Mouse (Mus musculus) heart, embryonic 16.5 days (tissue): Measurements from ENCODE around the gene 4931409K22Rik. TPM values are rescaled to one million over a fixed set of nuclear protein-coding genes. Genes with fewer than 3 reads are reported as not detected.
A peak's percentile ranks its signal among the peaks of the same experiment; 100 is the strongest.
"Not testable (repeated sequence)": the region's sequence is repeated elsewhere in the genome, so short reads cannot be mapped to it uniquely, and the experiment has no call there.

Experiments
- ATAC-seq: fragments of 200-750 bp; cut with Nextera tagmentation; replicated peaks from 2 replicates; pipeline ENCODE4 v1.8.0; 2017; ENCODE audit warnings: moderate number of reproducible peaks; ENCODE audit not compliant: insufficient read depth, low FRiP score; ENCODE audit errors: extremely low read depth
- H3K27ac ChIP-seq: fragments of 300-500 bp; sonication (generic); 2 replicates; pipeline ENCODE4 v1.5.1; 2014; ENCODE audit warnings: mild to moderate bottlenecking, low read length, control low read depth, moderate library complexity
- H3K27me3 ChIP-seq: fragments of 300-500 bp; sonication (generic); 2 replicates; pipeline ENCODE4 v1.6.1; 2014; ENCODE audit warnings: low read length, mixed read lengths; ENCODE audit not compliant: control insufficient read depth, insufficient read depth
- H3K36me3 ChIP-seq: fragments of 300-500 bp; sonication (generic); 2 replicates; pipeline ENCODE4 v1.6.1; 2014; ENCODE audit not compliant: control insufficient read depth, insufficient read depth
- H3K4me1 ChIP-seq: fragments of 300-500 bp; sonication (generic); 2 replicates; pipeline ENCODE4 v1.6.1; 2014; ENCODE audit warnings: low read length, mixed read lengths; ENCODE audit not compliant: control insufficient read depth, insufficient read depth
- H3K4me2 ChIP-seq: fragments of 300-500 bp; sonication (generic); 2 replicates; pipeline ENCODE4 v1.6.1; 2014; ENCODE audit warnings: low read depth, mild to moderate bottlenecking, control low read depth, low read length
- H3K4me3 ChIP-seq: fragments of 300-500 bp; sonication (generic); 2 replicates; pipeline ENCODE4 v1.5.1; 2014; ENCODE audit warnings: mild to moderate bottlenecking, control low read depth, low read length
- H3K9ac ChIP-seq: fragments of 300-500 bp; sonication (generic); 2 replicates; pipeline ENCODE4 v1.6.1; 2014; ENCODE audit warnings: low read length, control low read depth
- H3K9me3 ChIP-seq: fragments of 300-500 bp; sonication (generic); replicated peaks from 2 replicates; pipeline ENCODE4 v1.6.1; 2016; ENCODE audit warnings: low read length; ENCODE audit not compliant: control insufficient read depth
- WGBS: fragments of 180-500 bp; shearing (Covaris S2); extraction: QIAGEN DNeasy Blood & Tissue Kit; methylation state at CpG from one replicate; pipeline ENCODE4 v1.1.7; 2014; 5-methylcytosine and 5-hydroxymethylcytosine counted together
- polyA plus RNA-seq: library from polyadenylated mRNA; unstranded; fragments of >200 nt; fragmentation: Nextera tagmentation; extraction: Ambion mirVana; gene quantifications from 2 replicates; pipeline ENCODE4 v1.2.1, GENCODE M21; 2015

Gene 4931409K22Rik
- polyA plus RNA-seq, 1 experiment from 2014 or later, result not detected

DNA sequence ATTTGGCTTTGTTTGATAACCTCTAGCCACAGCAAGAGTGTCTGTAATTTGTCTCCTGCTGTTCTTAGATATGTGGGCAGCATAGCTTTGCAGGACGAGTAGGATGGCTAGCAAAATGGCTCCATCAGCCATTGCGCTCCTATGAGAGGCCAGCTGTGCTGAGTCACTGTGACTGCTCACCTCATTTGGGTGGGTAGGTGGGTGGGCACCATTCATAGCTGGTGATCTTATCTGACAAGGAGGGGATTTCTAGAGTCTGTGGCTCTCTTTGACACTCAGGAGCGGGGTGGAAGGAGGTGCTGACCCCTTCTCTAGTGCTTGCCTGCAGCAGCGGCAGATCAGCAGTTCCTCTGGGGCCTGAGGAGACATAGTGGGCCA is 30.6 kb upstream of the 4931409K22Rik start:
- no peak for ATAC-seq
- Histone ChIP-seq H3K9ac (peak overlapping the region; percentile 82), H3K4me2 (peak overlapping the region; percentile 91), H3K27ac (peak overlapping the region; percentile 31), H3K4me1 (peaks cover 23% of the 10 kb centered on the region), H3K9me3 (no peaks in the 10 kb centered on the region), H3K36me3 (peaks cover 22% of the 10 kb centered on the region), H3K4me3 (peak overlapping the region; percentile 78), H3K27me3 (no peaks in the 10 kb centered on the region)
- WGBS, result 11% methylated on average over 4 of the region's 4 CpGs

DNA sequence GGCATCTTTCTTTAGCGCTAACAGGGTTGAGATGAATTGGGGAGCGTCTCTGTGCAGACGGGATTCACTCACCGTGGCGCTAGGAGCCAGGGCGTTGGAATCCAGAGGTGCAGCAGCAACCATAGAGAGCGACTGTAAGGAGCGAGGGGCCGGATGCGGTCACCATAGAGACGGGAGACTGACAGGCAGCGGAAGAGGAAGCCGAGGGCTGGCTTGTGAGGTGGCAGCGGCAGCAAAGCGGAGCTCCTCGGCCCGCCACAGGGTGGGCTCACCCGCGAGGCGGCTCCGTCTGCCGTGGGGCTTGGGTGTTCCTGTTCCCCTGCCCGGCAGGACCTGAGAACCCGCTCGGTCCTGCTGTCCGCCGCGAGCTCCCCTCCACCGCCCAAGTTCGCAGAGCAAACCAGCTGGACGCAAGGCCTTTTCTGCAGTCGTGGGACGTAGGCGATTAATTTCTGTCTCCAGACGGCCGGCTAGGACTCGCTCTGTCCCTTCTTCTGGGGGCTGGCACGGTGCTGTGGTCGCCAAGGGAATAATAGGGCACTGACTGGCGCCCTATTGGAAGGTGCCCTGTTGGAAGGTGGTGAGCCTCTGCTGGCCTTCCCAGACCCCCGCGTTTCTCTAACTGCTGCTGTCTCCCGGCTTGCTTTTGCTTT is 30.1 kb upstream of the 4931409K22Rik start, which contains the start of gene Chpf2:
Gene Chpf2, plus strand, starts transcription at position 195 of the 653 bp plus-strand sequence.
- Histone ChIP-seq H3K4me3 (peak within 1 kb of the TSS; percentile 78), H3K9me3 (no peaks in the 10 kb centered on the region), H3K4me2 (peak within 1 kb of the TSS; percentile 91), H3K27ac (peak within 1 kb of the TSS; percentile 61), H3K36me3 (peaks cover 19% of the 10 kb centered on the region), H3K27me3 (no peaks in the 10 kb centered on the region), H3K9ac (peak within 1 kb of the TSS; percentile 82), H3K4me1 (peaks cover 23% of the 10 kb centered on the region)
- WGBS, result under 1% methylated on average over 43 of the region's 43 CpGs
- peak; percentile 85 for ATAC-seq

- 7% methylated on average over 8 of the region's 8 CpGs for WGBS
- peaks cover 18% of the 10 kb centered on the region for H3K4me1 ChIP-seq
- H3K9ac ChIP-seq, result peak overlapping the region; percentile 82
- H3K4me2 ChIP-seq, result peak overlapping the region; percentile 91
- H3K9me3 ChIP-seq, result no peaks in the 10 kb centered on the region
- H3K27ac ChIP-seq, result no peak overlapping the region
- peaks cover 14% of the 10 kb centered on the region; the same call in 1 of the 2 replicates for H3K36me3 ChIP-seq
- H3K27me3 ChIP-seq, result no peaks in the 10 kb centered on the region
- H3K4me3 ChIP-seq, result peak overlapping the region; percentile 78
- ATAC-seq, result no peak
Observed at GRCm38 (mm10) chr5:24586106-24586505, 29.5 kb upstream of the 4931409K22Rik start.

GRCm38 (mm10) chr5:24578109-24578963 is 21.7 kb upstream of the 4931409K22Rik start:
- ATAC-seq, result no peak
- H3K4me3 ChIP-seq, result peak overlapping the region; percentile 90
- H3K9ac ChIP-seq, result peak overlapping the region; percentile 80
- H3K27ac ChIP-seq, result peak overlapping the region; percentile 87
- WGBS, result 47% methylated on average over 6 of the region's 6 CpGs
- no peaks in the 10 kb centered on the region for H3K27me3 ChIP-seq
- H3K4me1 ChIP-seq, result peaks cover 15% of the 10 kb centered on the region
- peak overlapping the region; percentile 79 for H3K4me2 ChIP-seq
- 0 out of 2 replicates have a peak, but pooled peaks cover 8% of the 10 kb centered on the region for H3K36me3 ChIP-seq
- no peaks in the 10 kb centered on the region for H3K9me3 ChIP-seq

DNA sequence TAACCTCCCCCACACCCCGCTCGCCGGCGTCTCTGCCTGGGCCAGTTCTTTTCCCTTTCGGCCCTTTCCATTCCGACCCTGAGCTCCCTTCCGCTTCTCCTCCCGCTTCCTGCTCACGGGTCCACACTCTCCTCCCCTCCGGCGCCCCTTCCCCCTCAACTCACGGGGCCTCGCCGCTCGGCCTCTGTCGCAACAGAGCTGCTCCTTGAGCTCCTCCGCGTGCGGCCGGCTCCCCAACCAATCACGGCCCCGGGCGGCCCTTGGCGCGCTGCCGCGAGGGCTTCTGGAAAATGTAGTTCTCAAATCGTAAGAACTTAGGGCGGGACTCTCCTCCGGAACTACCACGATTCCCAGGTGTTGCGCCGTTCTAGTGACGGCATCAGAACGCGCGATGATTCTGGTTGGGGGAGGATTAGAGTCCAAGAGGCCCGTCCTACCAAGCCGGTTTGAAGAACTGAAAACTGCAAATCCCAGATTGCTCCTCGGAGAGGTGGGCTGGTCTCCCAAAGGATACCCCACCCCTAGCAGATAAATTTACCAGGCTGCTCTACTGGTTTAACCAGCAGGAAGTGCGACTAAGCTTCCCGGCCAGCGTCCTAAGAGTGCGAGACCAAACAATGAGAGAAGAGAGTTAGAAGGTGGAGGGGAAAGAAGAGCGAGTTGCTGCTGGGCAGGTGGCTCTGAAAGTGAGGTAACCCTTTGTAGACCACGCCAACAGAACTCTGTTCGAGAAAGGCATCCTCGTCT is 20.7 kb upstream of the 4931409K22Rik start, which contains the start of gene Abcf2:
Gene Abcf2, minus strand, starts transcription at position 285 of the 747 bp plus-strand sequence.
- WGBS, result under 1% methylated on average over 48 of the region's 48 CpGs
- Histone ChIP-seq H3K4me1 (peaks cover 15% of the 10 kb centered on the region), H3K27me3 (no peaks in the 10 kb centered on the region), H3K36me3 (peaks cover 17% of the 10 kb centered on the region), H3K9ac (peak within 1 kb of the TSS; percentile 92), H3K4me3 (peak within 1 kb of the TSS; percentile 90), H3K4me2 (peak within 1 kb of the TSS; percentile 96), H3K9me3 (no peaks in the 10 kb centered on the region), H3K27ac (peak within 1 kb of the TSS; percentile 87)
- ATAC-seq, result peak; percentile 97

DNA sequence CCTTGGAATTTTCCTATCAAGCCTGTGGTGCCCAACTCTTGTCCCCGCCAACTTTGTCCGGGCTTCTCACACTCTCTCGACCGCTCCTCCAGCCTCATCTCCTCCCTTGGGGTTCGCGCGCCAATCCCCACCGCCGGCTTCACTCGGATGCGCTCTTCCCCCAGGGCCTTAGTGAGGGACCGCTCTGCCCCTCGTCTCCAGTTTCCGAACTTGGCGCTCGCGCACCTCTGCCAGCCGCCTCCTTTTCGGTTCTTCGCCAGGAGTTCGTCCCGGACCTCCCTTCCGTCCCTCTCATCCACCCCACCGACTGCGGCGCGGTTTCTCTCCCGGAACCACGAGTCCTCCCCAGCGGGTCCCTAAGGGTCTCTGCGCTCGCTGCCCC is 20.2 kb upstream of the 4931409K22Rik start:
- H3K9me3 ChIP-seq, result no peaks in the 10 kb centered on the region
- under 1% methylated on average over 32 of the region's 32 CpGs for WGBS
- peak overlapping the region; percentile 90 for H3K4me3 ChIP-seq
- ATAC-seq, result peak; percentile 14
- peaks cover 21% of the 10 kb centered on the region for H3K36me3 ChIP-seq
- peak overlapping the region; percentile 80 for H3K27ac ChIP-seq
- H3K9ac ChIP-seq, result peak overlapping the region; percentile 92
- H3K4me1 ChIP-seq, result peaks cover 15% of the 10 kb centered on the region
- no peaks in the 10 kb centered on the region for H3K27me3 ChIP-seq
- peak overlapping the region; percentile 96 for H3K4me2 ChIP-seq

DNA sequence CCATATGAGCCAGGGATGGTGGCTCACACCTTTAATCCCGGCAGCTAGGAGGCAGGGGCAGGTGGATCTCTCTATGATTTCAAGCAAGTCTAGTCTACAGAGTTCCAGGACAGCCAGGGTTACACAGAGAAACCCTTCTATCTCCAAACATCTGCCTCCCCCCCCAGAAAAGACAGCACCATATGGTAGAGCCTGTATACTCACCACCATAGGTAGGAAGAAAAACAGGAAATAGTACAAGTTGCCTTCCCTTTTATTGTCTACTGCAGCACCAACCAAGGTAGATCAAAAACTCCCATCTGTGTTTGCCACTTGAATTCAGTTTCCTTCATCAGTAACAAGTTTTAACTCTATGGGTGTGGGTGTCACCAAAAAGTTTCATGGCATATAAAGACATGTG is 19.3 kb upstream of the 4931409K22Rik start:
- no peak for ATAC-seq
- Histone ChIP-seq H3K9me3 (no peaks in the 10 kb centered on the region), H3K4me3 (no peak overlapping the region; the same call in 1 of the 2 replicates), H3K36me3 (peaks cover 25% of the 10 kb centered on the region), H3K27me3 (no peaks in the 10 kb centered on the region), H3K4me2 (peak overlapping the region; percentile 96), H3K27ac (no peak overlapping the region), H3K9ac (no peak overlapping the region), H3K4me1 (peaks cover 15% of the 10 kb centered on the region)
- 82% methylated on average over 1 of the region's 1 CpGs for WGBS

DNA sequence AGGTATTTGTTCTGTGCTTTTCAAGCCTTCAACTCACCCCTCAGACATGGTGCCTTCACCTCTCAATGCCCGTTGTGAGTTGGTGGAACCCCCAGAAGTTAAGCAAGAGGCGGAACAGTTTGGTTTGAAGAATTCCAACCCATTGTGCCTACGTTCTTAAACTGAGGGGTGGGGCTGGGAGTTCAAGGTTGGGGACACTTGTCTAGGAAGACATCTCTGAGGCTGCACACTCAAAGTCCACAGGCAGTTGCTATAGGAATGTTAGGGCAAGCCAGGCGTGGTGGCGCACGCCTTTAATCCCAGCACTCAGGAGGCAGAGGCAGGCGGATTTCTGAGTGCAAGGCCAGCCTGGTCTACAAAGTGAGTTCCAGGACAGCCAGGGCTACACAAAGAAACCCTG is 1.3 kb downstream of the 4931409K22Rik start:
- H3K27ac ChIP-seq, H3K4me1 ChIP-seq, H3K27me3 ChIP-seq, H3K9me3 ChIP-seq, H3K9ac ChIP-seq, H3K4me3 ChIP-seq, ATAC-seq, H3K4me2 ChIP-seq, H3K36me3 ChIP-seq: not testable (repeated sequence)
- 93% methylated on average over 7 of the region's 7 CpGs for WGBS
